Mouse (Mus musculus): ENCODE data around the gene Polr3gl.

The Polr3gl gene

DNA sequence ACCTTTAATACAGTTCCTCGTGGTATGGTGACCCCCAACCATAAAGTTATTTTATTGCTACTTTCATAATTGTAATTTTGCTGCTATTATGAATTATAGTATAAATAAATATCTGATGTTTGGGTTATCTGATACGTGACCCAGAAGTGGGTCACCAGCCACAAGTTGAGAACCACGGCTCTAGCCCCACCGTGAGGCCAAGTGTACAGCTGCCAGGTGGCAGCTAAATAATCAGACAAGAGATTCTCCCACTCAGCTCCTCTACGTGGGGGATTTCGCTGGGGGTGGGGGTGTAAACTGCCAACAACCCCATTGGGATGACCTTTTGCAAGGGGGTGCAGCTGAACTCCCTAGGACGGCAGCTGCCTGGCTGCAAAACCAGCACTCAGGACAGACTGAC is 61.9 kb downstream of the Polr3gl start:
- CTCF ChIA-PET = interaction anchor here (0.6 kb wide), 1 partner anchor 17 kb away, joined by 5 read pairs; no protein-coding TSS in a partner anchor

DNA sequence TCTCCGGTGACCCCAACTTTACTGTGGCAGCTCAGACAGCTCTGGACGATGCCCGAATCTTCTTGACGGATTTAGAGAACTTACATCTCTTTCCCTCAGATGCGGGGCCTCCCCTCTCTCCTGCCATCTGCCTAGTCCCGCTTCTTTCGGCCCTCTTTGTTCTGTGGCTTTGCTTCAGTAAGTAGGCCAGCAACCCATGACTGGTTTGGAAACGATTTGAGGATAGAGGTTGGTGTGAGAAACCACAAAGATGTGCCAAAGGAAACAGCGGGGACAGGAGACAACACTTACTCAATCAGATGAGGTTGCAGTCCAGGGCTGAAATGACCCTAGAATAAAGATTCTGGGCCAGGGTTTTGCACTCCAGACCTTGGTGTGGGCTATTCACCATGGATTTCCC is 65.5 kb downstream of the Polr3gl start:
- CTCF ChIA-PET = no interaction called here

Measured in spleen, embryonic (tissue).